Mouse (Mus musculus): ENCODE results near the gene Orai3. TPM values are rescaled to one million over a fixed set of nuclear protein-coding genes. Genes with fewer than 3 reads are reported as not detected.

Orai3 gene
- total RNA-seq, 2 experiments from 2014 or later = 31.5 to 32.0 TPM

Other genes starting within 250 kb of the Orai3 start
- not detected for gene Tmem265, start 208.4 kb upstream of the Orai3 start, total RNA-seq (2021)
- gene Phkg2, start 196.5 kb upstream of the Orai3 start, total RNA-seq (2021) = 10 to 100 TPM; 33.0 to 37.9 TPM
- 1 to 10 TPM; 8.0 to 9.2 TPM for gene Ccdc189, start 181.2 kb upstream of the Orai3 start, total RNA-seq (2021)
- gene Rnf40, start 181.0 kb upstream of the Orai3 start, total RNA-seq (2021) = 10 to 100 TPM; 51.5 to 59.7 TPM
- gene Zfp629, start 154.0 kb upstream of the Orai3 start, total RNA-seq (2021) = 10 to 100 TPM; 18.2 to 30.4 TPM
- 10 to 100 TPM; 77.0 to 81.8 TPM for gene Bcl7c, start 60.9 kb upstream of the Orai3 start, total RNA-seq (2021)
- 1 to 10 TPM; 6.3 to 6.8 TPM for gene Ctf1, start 57.1 kb upstream of the Orai3 start, total RNA-seq (2021)
- gene Ctf2, start 37.6 kb upstream of the Orai3 start, total RNA-seq (2021) = not detected
- 10 to 100 TPM; 12.3 to 18.5 TPM for gene Fbxl19, start 25.3 kb upstream of the Orai3 start, total RNA-seq (2021)
- 10 to 100 TPM; 35.9 to 46.6 TPM for gene Setd1a, start 6.9 kb downstream of the Orai3 start, total RNA-seq (2021)
- 1 to 10 TPM; 4.7 to 5.6 TPM for gene Gm49388, start 15.8 kb downstream of the Orai3 start, total RNA-seq (2021)
- 10 to 100 TPM; 57.1 to 73.1 TPM for gene Hsd3b7, start 30.8 kb downstream of the Orai3 start, total RNA-seq (2021)
- 10 to 100 TPM; 67.8 to 94.9 TPM for gene Stx4a, start 54.5 kb downstream of the Orai3 start, total RNA-seq (2021)
- 1 to 10 TPM; 6.9 to 9.4 TPM for gene Stx1b, start 54.7 kb downstream of the Orai3 start, total RNA-seq (2021)
- gene Zfp646, start 106.4 kb downstream of the Orai3 start, total RNA-seq (2021) = 10 to 100 TPM; 29.8 to 35.6 TPM
- gene Zfp668, start 107.0 kb downstream of the Orai3 start, total RNA-seq (2021) = 1 to 10 TPM; 5.4 to 9.5 TPM
- 1 to 10 TPM in 1 of 2 experiments, under 1 TPM in 1; 0.72 to 1.2 TPM for gene Prss53, start 121.2 kb downstream of the Orai3 start, total RNA-seq (2021)
- not detected for gene Gm21974, start 125.6 kb downstream of the Orai3 start, total RNA-seq (2021)
- 100 to 1,000 TPM in 1 of 2 experiments, 10 to 100 TPM in 1; 84.3 to 112 TPM for gene Vkorc1, start 125.8 kb downstream of the Orai3 start, total RNA-seq (2021)
- gene Bckdk, start 134.3 kb downstream of the Orai3 start, total RNA-seq (2021) = 100 to 1,000 TPM; 124 to 135 TPM
- 10 to 100 TPM; 22.5 to 24.7 TPM for gene Kat8, start 142.7 kb downstream of the Orai3 start, total RNA-seq (2021)
- under 1 TPM; 0.45 to 0.96 TPM for gene Prss8, start 160.3 kb downstream of the Orai3 start, total RNA-seq (2021)
- 10 to 100 TPM; 11.5 to 12.4 TPM for gene Prss36, start 176.9 kb downstream of the Orai3 start, total RNA-seq (2021)
- gene Fus, start 197.6 kb downstream of the Orai3 start, total RNA-seq (2021) = 100 to 1,000 TPM; 261 to 396 TPM
- gene Pycard, start 224.1 kb downstream of the Orai3 start, total RNA-seq (2021) = 1 to 10 TPM; 5.6 to 8.0 TPM
- 10 to 100 TPM in 1 of 2 experiments, 1 to 10 TPM in 1; 5.2 to 24.5 TPM for gene Trim72, start 234.1 kb downstream of the Orai3 start, total RNA-seq (2021)

Measured in adrenal gland, postnatal 10 days (tissue).